14 mouse cellular contexts compared by ENCODE assay signal in genomic region chr5:37828591-37829295, GRCm38 (mm10). TPM values are rescaled to one million over a fixed set of nuclear protein-coding genes. Genes with fewer than 3 reads are reported as not detected.
DNase-seq lines count a peak whose midpoint lies in the region; ATAC-seq and TF ChIP-seq lines count a peak whose summit lies in the region.
"Had no signal": no experiment of that assay in that cellular context is flagged by ENCODE, and none has a peak within 500 bp of the region (broad histone marks: within the 10 kb centered on the region; RNA-seq: fewer than 3 reads in every experiment).

No protein-coding gene starts in this region.

- no peak for ATAC-seq in forebrain, embryonic 14.5 days
- ATAC-seq in midbrain, embryonic 11.5 days (ENCODE audit: low FRiP score) = no peak
- no peak for ATAC-seq in midbrain, embryonic 15.5 days (replicated peaks)
- no peak for ATAC-seq in hindbrain, embryonic 13.5 days (ENCODE audit: low FRiP score)
- ATAC-seq in neural tube, embryonic 13.5 days (ENCODE audit: low read depth) = no peak
- no peak for ATAC-seq in kidney, embryonic 15.5 days (replicated peaks; ENCODE audit: low FRiP score)
- no peak for ATAC-seq in stomach, postnatal 0 days (ENCODE audit: low FRiP score, low TSS enrichment)

- H3K4me2 ChIP-seq in forebrain, embryonic 14.5 days (ENCODE audit: low read length) = no peak overlapping the region
- peak overlapping the region; percentile 22; the same call in 1 of the 2 replicates for H3K4me2 ChIP-seq in midbrain, embryonic 11.5 days
- no peak overlapping the region for H3K4me2 ChIP-seq in midbrain, embryonic 15.5 days
- H3K4me2 ChIP-seq in hindbrain, embryonic 13.5 days = peak overlapping the region; percentile 21; the same call in 1 of the 2 replicates
- H3K4me2 ChIP-seq in neural tube, embryonic 13.5 days = 0 out of 2 replicates have a peak overlapping the region, but pooled peaks have one; percentile 18
- H3K4me2 ChIP-seq in kidney, embryonic 15.5 days = no peak overlapping the region
- no peak overlapping the region for H3K4me2 ChIP-seq in stomach, postnatal 0 days (replicated peaks; ENCODE audit: low read depth)

- no peak overlapping the region for H3K27ac ChIP-seq in forebrain, embryonic 10.5 days
- no peak overlapping the region for H3K27ac ChIP-seq in forebrain, embryonic 14.5 days (ENCODE audit: low read depth, low read length)
- H3K27ac ChIP-seq in midbrain, embryonic 11.5 days (ENCODE audit: low read depth, low read length) = no peak overlapping the region
- no peak overlapping the region for H3K27ac ChIP-seq in midbrain, embryonic 15.5 days
- no peak overlapping the region for H3K27ac ChIP-seq in hindbrain, embryonic 13.5 days
- H3K27ac ChIP-seq in neural tube, embryonic 13.5 days (replicated peaks) = no peak overlapping the region
- H3K27ac ChIP-seq in kidney, embryonic 15.5 days = no peak overlapping the region
- no peak overlapping the region for H3K27ac ChIP-seq in stomach, postnatal 0 days (replicated peaks)

- H3K9ac ChIP-seq in forebrain, embryonic 14.5 days (ENCODE audit: low read length) = no peak overlapping the region
- no peak overlapping the region for H3K9ac ChIP-seq in midbrain, embryonic 11.5 days (ENCODE audit: low read length)
- no peak overlapping the region for H3K9ac ChIP-seq in midbrain, embryonic 15.5 days
- no peak overlapping the region for H3K9ac ChIP-seq in hindbrain, embryonic 13.5 days
- H3K9ac ChIP-seq in neural tube, embryonic 13.5 days = no peak overlapping the region
- no peak overlapping the region for H3K9ac ChIP-seq in kidney, embryonic 15.5 days
- H3K9ac ChIP-seq in stomach, postnatal 0 days (ENCODE audit: low read length) = no peak overlapping the region

- WGBS in forebrain, embryonic 10.5 days = under 1% methylated on average over 35 of the region's 35 CpGs
- under 1% methylated on average over 35 of the region's 35 CpGs for WGBS in forebrain, embryonic 14.5 days
- under 1% methylated on average over 35 of the region's 35 CpGs for WGBS in midbrain, embryonic 11.5 days
- WGBS in midbrain, embryonic 15.5 days = 2% methylated on average over 35 of the region's 35 CpGs
- WGBS in hindbrain, embryonic 13.5 days = 1% methylated on average over 35 of the region's 35 CpGs
- under 1% methylated on average over 35 of the region's 35 CpGs for WGBS in neural tube, embryonic 13.5 days
- 1% methylated on average over 35 of the region's 35 CpGs for WGBS in kidney, embryonic 15.5 days
- 4% methylated on average over 35 of the region's 35 CpGs for WGBS in stomach, postnatal 0 days

- peak; percentile 59 for DNase-seq in forebrain, embryonic 10.5 days (ENCODE audit: extremely low spot score, low spot score)
- DNase-seq in forebrain, embryonic 14.5 days (ENCODE audit: low spot score) = no peak
- peak; percentile 93 for DNase-seq in midbrain, embryonic 11.5 days (ENCODE audit: low spot score, missing footprints)
- no peak for DNase-seq in stomach, postnatal 0 days (ENCODE audit: low spot score)
- DNase-seq: cerebellum, postnatal 25 days; heart, postnatal 14 days; kidney, adult 9 months; layer of hippocampus, adult 9-11 months; liver; thymus, adult 18-20 months had no signal

- TF ChIP-seq CTCF in stomach, postnatal 0 days (IDR thresholded peaks at IDR 0.05; ENCODE audit: low read depth) = no peak

- no peak for TF ChIP-seq EP300 in stomach, postnatal 0 days (optimal IDR thresholded peaks at IDR 0.05)

- H3K36me3 ChIP-seq in forebrain, embryonic 10.5 days (replicated peaks) = no peaks in the 10 kb centered on the region
- no peaks in the 10 kb centered on the region for H3K36me3 ChIP-seq in forebrain, embryonic 14.5 days (ENCODE audit: control insufficient read depth, insufficient read depth, low read length)
- no peaks in the 10 kb centered on the region for H3K36me3 ChIP-seq in midbrain, embryonic 11.5 days (ENCODE audit: control insufficient read depth, insufficient read depth, low read length)
- H3K36me3 ChIP-seq in midbrain, embryonic 15.5 days (replicated peaks) = no peaks in the 10 kb centered on the region
- no peaks in the 10 kb centered on the region for H3K36me3 ChIP-seq in hindbrain, embryonic 13.5 days
- H3K36me3 ChIP-seq in neural tube, embryonic 13.5 days = no peaks in the 10 kb centered on the region
- no peaks in the 10 kb centered on the region for H3K36me3 ChIP-seq in kidney, embryonic 15.5 days
- no peaks in the 10 kb centered on the region for H3K36me3 ChIP-seq in stomach, postnatal 0 days (ENCODE audit: control insufficient read depth, insufficient read depth, low read length)

- H3K9me3 ChIP-seq in forebrain, embryonic 10.5 days = peaks cover 4% of the 10 kb centered on the region
- no peaks in the 10 kb centered on the region for H3K9me3 ChIP-seq in forebrain, embryonic 14.5 days (replicated peaks; ENCODE audit: control insufficient read depth, low read length)
- H3K9me3 ChIP-seq in midbrain, embryonic 11.5 days (ENCODE audit: control insufficient read depth, low read length) = no peaks in the 10 kb centered on the region; the same call in 1 of the 2 replicates
- no peaks in the 10 kb centered on the region for H3K9me3 ChIP-seq in midbrain, embryonic 15.5 days
- H3K9me3 ChIP-seq in hindbrain, embryonic 13.5 days = no peaks in the 10 kb centered on the region
- H3K9me3 ChIP-seq in neural tube, embryonic 13.5 days = no peaks in the 10 kb centered on the region
- no peaks in the 10 kb centered on the region for H3K9me3 ChIP-seq in kidney, embryonic 15.5 days (replicated peaks)
- no peaks in the 10 kb centered on the region for H3K9me3 ChIP-seq in stomach, postnatal 0 days (ENCODE audit: control insufficient read depth, low read length)

- peaks cover 100% of the 10 kb centered on the region for H3K27me3 ChIP-seq in forebrain, embryonic 10.5 days (ENCODE audit: poor library complexity, severe bottlenecking)
- H3K27me3 ChIP-seq in forebrain, embryonic 14.5 days (replicated peaks; ENCODE audit: control insufficient read depth, insufficient read depth, low read length) = peaks cover 94% of the 10 kb centered on the region
- H3K27me3 ChIP-seq in midbrain, embryonic 11.5 days (ENCODE audit: control insufficient read depth, insufficient read depth, low read length) = peaks cover 97% of the 10 kb centered on the region
- peaks cover 79% of the 10 kb centered on the region for H3K27me3 ChIP-seq in midbrain, embryonic 15.5 days (replicated peaks)
- H3K27me3 ChIP-seq in hindbrain, embryonic 13.5 days = peaks cover 97% of the 10 kb centered on the region
- H3K27me3 ChIP-seq in neural tube, embryonic 13.5 days = peaks cover 99% of the 10 kb centered on the region
- H3K27me3 ChIP-seq in kidney, embryonic 15.5 days = peaks cover 100% of the 10 kb centered on the region
- H3K27me3 ChIP-seq in stomach, postnatal 0 days (ENCODE audit: control insufficient read depth, insufficient read depth, low read length) = peaks cover 37% of the 10 kb centered on the region

- H3K4me3 ChIP-seq in forebrain, embryonic 10.5 days = peak overlapping the region; percentile 71
- H3K4me3 ChIP-seq in forebrain, embryonic 14.5 days (ENCODE audit: low read depth, low read length) = no peak overlapping the region
- no peak overlapping the region for H3K4me3 ChIP-seq in midbrain, embryonic 11.5 days (ENCODE audit: low read depth, low read length)
- H3K4me3 ChIP-seq in midbrain, embryonic 15.5 days = no peak overlapping the region
- no peak overlapping the region; the same call in 1 of the 2 replicates for H3K4me3 ChIP-seq in hindbrain, embryonic 13.5 days
- H3K4me3 ChIP-seq in neural tube, embryonic 13.5 days = no peak overlapping the region
- no peak overlapping the region for H3K4me3 ChIP-seq in kidney, embryonic 15.5 days (replicated peaks)
- H3K4me3 ChIP-seq in stomach, postnatal 0 days (ENCODE audit: low read depth, low read length) = no peak overlapping the region

- H3K4me1 ChIP-seq in forebrain, embryonic 10.5 days = peaks cover 71% of the 10 kb centered on the region
- peaks cover 7% of the 10 kb centered on the region for H3K4me1 ChIP-seq in forebrain, embryonic 14.5 days (ENCODE audit: control insufficient read depth, insufficient read depth, low read length)
- H3K4me1 ChIP-seq in midbrain, embryonic 11.5 days (ENCODE audit: control insufficient read depth, insufficient read depth, low read length) = peaks cover 35% of the 10 kb centered on the region
- H3K4me1 ChIP-seq in midbrain, embryonic 15.5 days = peaks cover 27% of the 10 kb centered on the region
- H3K4me1 ChIP-seq in hindbrain, embryonic 13.5 days (replicated peaks) = peaks cover 35% of the 10 kb centered on the region
- H3K4me1 ChIP-seq in neural tube, embryonic 13.5 days (replicated peaks) = peaks cover 43% of the 10 kb centered on the region
- H3K4me1 ChIP-seq in kidney, embryonic 15.5 days = peaks cover 24% of the 10 kb centered on the region
- peaks cover 3% of the 10 kb centered on the region for H3K4me1 ChIP-seq in stomach, postnatal 0 days (replicated peaks; ENCODE audit: control insufficient read depth, insufficient read depth)

RNA-seq across cellular contexts. Expression of gene Msx1, which starts 4.4 kb away (rescaled TPM):
- 176 and 192 TPM in 2 replicates for polyA plus RNA-seq in forebrain, embryonic 10.5 days (2016; fragmentation: Nextera tagmentation; extraction: Ambion mirVana)
- 12.5 and 16.1 TPM in 2 replicates for polyA plus RNA-seq in forebrain, embryonic 14.5 days (2014; fragmentation: Nextera tagmentation; extraction: Ambion mirVana)
- polyA plus RNA-seq in midbrain, embryonic 11.5 days (2014; fragmentation: Nextera tagmentation; extraction: Ambion mirVana) = 89.8 and 104 TPM in 2 replicates
- 15.5 and 17.2 TPM in 2 replicates for polyA plus RNA-seq in midbrain, embryonic 15.5 days (2015; fragmentation: Nextera tagmentation; extraction: Ambion mirVana)
- 28.6 and 59.6 TPM in 2 replicates for polyA plus RNA-seq in hindbrain, embryonic 13.5 days (2015; fragmentation: Nextera tagmentation; extraction: Ambion mirVana)
- 19.7 and 24.3 TPM in 2 replicates for polyA plus RNA-seq in neural tube, embryonic 13.5 days (2015; fragmentation: Nextera tagmentation; extraction: Ambion mirVana)
- polyA plus RNA-seq in kidney, embryonic 15.5 days (2015; fragmentation: Nextera tagmentation; extraction: Ambion mirVana) = 2.9 and 3.2 TPM in 2 replicates
- polyA plus RNA-seq in stomach, postnatal 0 days (2015; fragmentation: Nextera tagmentation; extraction: Ambion mirVana) = 1.1 TPM in 2 replicates

Comparison
In these comparisons a context has a peak if more than half of its experiments do, and no peak if none do; other contexts are left out.
1. DNase-seq: peak in forebrain, embryonic 10.5 days (single experiment) and midbrain, embryonic 11.5 days (single experiment); none in forebrain, embryonic 14.5 days (single experiment) and stomach, postnatal 0 days (single experiment).
2. H3K4me2 ChIP-seq: peak in midbrain, embryonic 11.5 days (single experiment), hindbrain, embryonic 13.5 days (single experiment) and neural tube, embryonic 13.5 days (single experiment); none in forebrain, embryonic 14.5 days (single experiment), midbrain, embryonic 15.5 days (single experiment), kidney, embryonic 15.5 days (single experiment) and stomach, postnatal 0 days (single experiment).